Mouse (Mus musculus) olfactory bulb, adult 2 months (tissue): ENCODE measurements around the gene Cflar.

Source experiments
- CTCF ChIP-seq: fragments of 200-500 bp; IDR thresholded peaks from 2 replicates; pipeline ENCODE4 v1.5.1; 2012; ENCODE audit warnings: low read depth, mild to moderate bottlenecking, low read length, moderate library complexity; ENCODE audit not compliant: insufficient read depth
- POLR2A ChIP-seq: fragments of 200-500 bp; IDR thresholded peaks from 2 replicates; pipeline ENCODE4 v1.6.1; 2012; ENCODE audit warnings: mild to moderate bottlenecking, low read depth, low read length, moderate library complexity; ENCODE audit not compliant: insufficient read depth

DNA sequence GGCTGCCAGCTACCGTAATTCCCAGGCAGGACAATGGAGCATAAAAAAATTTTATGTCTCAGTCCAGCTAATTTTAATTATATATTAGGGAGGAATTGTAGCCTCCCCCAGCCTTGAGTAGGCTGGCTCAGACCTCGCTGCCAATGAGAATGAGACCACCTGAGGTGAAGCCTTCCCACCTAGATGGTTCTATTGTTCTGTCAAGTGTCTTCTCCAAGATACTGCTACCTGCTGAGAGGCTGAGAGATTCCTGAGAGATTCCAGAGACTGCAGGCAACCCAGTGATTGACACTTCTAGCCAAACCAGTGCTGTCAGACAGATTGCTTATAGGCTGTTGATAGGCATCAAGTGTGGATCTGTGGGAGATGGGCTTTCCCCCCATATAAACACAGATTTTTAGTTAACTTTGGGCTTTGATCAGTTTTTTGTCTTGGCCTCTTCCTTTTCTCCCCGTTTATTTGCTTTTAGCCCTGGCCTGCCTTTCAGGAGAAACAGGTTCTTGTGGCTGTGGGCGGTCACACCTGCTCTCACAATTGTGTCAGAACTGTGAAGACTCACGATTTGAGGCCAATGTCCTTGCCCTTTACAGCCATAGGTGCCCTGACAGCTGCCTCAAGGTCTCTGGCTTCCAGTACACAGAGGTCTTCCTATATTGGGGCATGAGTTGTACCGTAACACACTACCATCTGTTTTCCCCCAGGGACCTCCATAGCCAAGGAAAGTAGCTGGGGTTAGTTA is 21.1 kb upstream of the Cflar start:
- TF ChIP-seq CTCF (no peak), POLR2A (no peak)
